Mouse (Mus musculus) lung, embryonic 15.5 days (tissue): Measurements from ENCODE around the gene Pqlc2. TPM values are rescaled to one million over a fixed set of nuclear protein-coding genes. Genes with fewer than 3 reads are reported as not detected.

Experiments used
- ATAC-seq: fragments of 200-750 bp; cut with Nextera tagmentation; 2 replicates; pipeline ENCODE4 v1.8.0; 2017; ENCODE audit warnings: moderate number of reproducible peaks, borderline replicate concordance; ENCODE audit not compliant: low FRiP score, low TSS enrichment; ENCODE audit errors: extremely low read depth
- H3K27ac ChIP-seq: fragments of 300-500 bp; sonication (generic); 2 replicates; pipeline ENCODE4 v1.5.1; 2015; ENCODE audit warnings: moderate library complexity, mild to moderate bottlenecking, inconsistent platforms
- H3K27me3 ChIP-seq: fragments of 300-500 bp; sonication (generic); 2 replicates; pipeline ENCODE4 v1.6.1; 2015; ENCODE audit warnings: inconsistent platforms
- H3K36me3 ChIP-seq: fragments of 300-500 bp; sonication (generic); 2 replicates; pipeline ENCODE4 v1.6.1; 2015; ENCODE audit warnings: inconsistent platforms
- H3K4me1 ChIP-seq: fragments of 300-500 bp; sonication (generic); 2 replicates; pipeline ENCODE4 v1.6.1; 2015; ENCODE audit warnings: inconsistent platforms
- H3K4me2 ChIP-seq: fragments of 300-500 bp; sonication (generic); 2 replicates; pipeline ENCODE4 v1.6.1; 2015; ENCODE audit warnings: inconsistent platforms, mild to moderate bottlenecking, moderate library complexity
- H3K4me3 ChIP-seq: fragments of 300-500 bp; sonication (generic); 2 replicates; pipeline ENCODE4 v1.5.1; 2015; ENCODE audit warnings: mild to moderate bottlenecking, inconsistent platforms
- H3K9ac ChIP-seq: fragments of 300-500 bp; sonication (generic); 2 replicates; pipeline ENCODE4 v1.6.1; 2015; ENCODE audit warnings: inconsistent platforms
- H3K9me3 ChIP-seq: fragments of 300-500 bp; sonication (generic); 2 replicates; pipeline ENCODE4 v1.6.1; 2016; ENCODE audit warnings: inconsistent platforms
- WGBS: fragments of 180-500 bp; shearing (Covaris S2); methylation state at CpG from one replicate; pipeline ENCODE4 v1.1.7; 2015; 5-methylcytosine and 5-hydroxymethylcytosine counted together
- polyA plus RNA-seq: library from polyadenylated mRNA; unstranded; fragments of >200 nt; fragmentation: Nextera tagmentation; extraction: Ambion mirVana; gene quantifications from 2 replicates; pipeline ENCODE4 v1.2.1, GENCODE M21; 2015

The Pqlc2 gene
- polyA plus RNA-seq, 1 experiment from 2014 or later = 12.0 TPM

DNA sequence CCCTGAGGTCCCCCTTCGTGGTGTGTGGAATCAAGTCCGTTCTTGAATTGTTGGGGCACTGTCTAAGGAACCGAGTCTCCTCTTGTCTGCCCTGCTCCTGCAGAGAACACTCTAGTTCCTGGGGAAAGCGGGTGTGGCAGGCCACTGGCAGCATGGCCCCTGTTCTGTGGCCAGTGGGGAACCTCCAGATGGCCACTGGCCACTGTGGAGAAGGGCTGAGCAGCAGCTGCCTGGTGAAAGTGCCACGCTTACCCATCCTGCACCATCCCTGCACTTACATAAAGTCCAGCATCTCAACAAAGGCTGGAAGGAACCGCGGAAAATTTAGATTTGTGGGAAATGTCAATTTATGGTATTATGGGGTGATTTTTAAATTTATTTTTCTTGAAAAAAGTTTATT, 34.1 kb downstream of the Pqlc2 start:
- Histone ChIP-seq H3K4me1 (no peaks in the 10 kb centered on the region), H3K4me2 (no peak overlapping the region), H3K36me3 (peaks cover 40% of the 10 kb centered on the region), H3K27ac (no peak overlapping the region), H3K9ac (no peak overlapping the region), H3K4me3 (no peak overlapping the region), H3K9me3 (no peaks in the 10 kb centered on the region), H3K27me3 (no peaks in the 10 kb centered on the region)
- 89% methylated on average over 7 of the region's 7 CpGs for WGBS
- no peak for ATAC-seq

DNA sequence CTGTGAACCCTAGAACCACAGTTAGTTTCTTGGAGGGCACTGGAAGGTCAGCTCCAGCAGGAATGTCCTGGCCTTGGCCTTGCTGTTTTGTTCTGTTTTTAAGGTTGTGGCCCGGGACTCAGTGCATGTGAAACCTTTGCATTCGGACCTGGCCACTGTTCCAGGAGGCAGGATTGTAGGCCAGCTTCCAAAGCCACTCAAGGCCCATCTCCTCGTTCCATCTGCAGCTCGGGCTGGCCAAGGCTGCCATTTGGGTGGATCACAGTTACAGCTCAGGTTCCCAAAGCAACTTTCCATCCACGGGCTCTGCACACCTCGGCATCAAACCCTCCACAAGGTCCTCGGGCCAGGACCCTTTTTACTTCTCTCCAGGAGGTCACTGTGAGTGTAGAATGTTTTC, 35.9 kb downstream of the Pqlc2 start:
- Histone ChIP-seq H3K9me3 (no peaks in the 10 kb centered on the region), H3K27ac (no peak overlapping the region), H3K4me3 (no peak overlapping the region), H3K27me3 (no peaks in the 10 kb centered on the region), H3K4me2 (no peak overlapping the region), H3K36me3 (peaks cover 24% of the 10 kb centered on the region; the same call in 1 of the 2 replicates), H3K4me1 (no peaks in the 10 kb centered on the region), H3K9ac (no peak overlapping the region)
- no peak for ATAC-seq
- 89% methylated on average over 7 of the region's 7 CpGs for WGBS

GRCm38 (mm10) chr4:139272951-139273680, 37.4 kb downstream of the Pqlc2 start:
- no peaks in the 10 kb centered on the region for H3K4me1 ChIP-seq
- H3K27me3 ChIP-seq = no peaks in the 10 kb centered on the region
- H3K4me3 ChIP-seq = no peak overlapping the region
- no peak overlapping the region for H3K9ac ChIP-seq
- no peaks in the 10 kb centered on the region for H3K9me3 ChIP-seq
- no peak for ATAC-seq
- 87% methylated on average over 10 of the region's 10 CpGs for whole genome bisulfite sequencing
- peaks cover 35% of the 10 kb centered on the region for H3K36me3 ChIP-seq
- no peak overlapping the region for H3K4me2 ChIP-seq
- no peak overlapping the region for H3K27ac ChIP-seq

- 82% methylated on average over 9 of the region's 9 CpGs for WGBS
- no peaks in the 10 kb centered on the region for H3K9me3 ChIP-seq
- no peaks in the 10 kb centered on the region for H3K4me1 ChIP-seq
- no peak overlapping the region for H3K9ac ChIP-seq
- peaks cover 48% of the 10 kb centered on the region for H3K36me3 ChIP-seq
- no peaks in the 10 kb centered on the region for H3K27me3 ChIP-seq
- no peak for ATAC-seq
- no peak overlapping the region for H3K4me3 ChIP-seq
- H3K4me2 ChIP-seq = no peak overlapping the region
- H3K27ac ChIP-seq = no peak overlapping the region
Observed at GRCm38 (mm10) chr4:139271562-139271961, 38.9 kb downstream of the Pqlc2 start.

GRCm38 (mm10) chr4:139270168-139270567, 40.3 kb downstream of the Pqlc2 start:
- WGBS = 98% methylated on average over 3 of the region's 3 CpGs
- no peak overlapping the region for H3K4me3 ChIP-seq
- H3K9me3 ChIP-seq = no peaks in the 10 kb centered on the region
- H3K4me1 ChIP-seq = no peaks in the 10 kb centered on the region
- H3K27ac ChIP-seq = no peak overlapping the region
- H3K36me3 ChIP-seq = peaks cover 52% of the 10 kb centered on the region
- H3K27me3 ChIP-seq = no peaks in the 10 kb centered on the region
- ATAC-seq = no peak
- H3K4me2 ChIP-seq = no peak overlapping the region
- H3K9ac ChIP-seq = no peak overlapping the region

GRCm38 (mm10) chr4:139268242-139268641, 42.3 kb downstream of the Pqlc2 start:
- H3K4me3 ChIP-seq = no peak overlapping the region

GRCm38 (mm10) chr4:139267335-139267734, 43.2 kb downstream of the Pqlc2 start:
- Histone ChIP-seq H3K4me3 (no peak overlapping the region), H3K9ac (no peak overlapping the region), H3K4me2 (no peak overlapping the region), H3K9me3 (no peaks in the 10 kb centered on the region), H3K27me3 (no peaks in the 10 kb centered on the region), H3K27ac (no peak overlapping the region), H3K36me3 (peaks cover 67% of the 10 kb centered on the region), H3K4me1 (no peaks in the 10 kb centered on the region)
- 78% methylated on average over 3 of the region's 3 CpGs for WGBS
- no peak for ATAC-seq

More at GRCm38 (mm10) chr4:139268242-139268641, 42.3 kb downstream of the Pqlc2 start:
- WGBS = 88% methylated on average over 1 of the region's 1 CpGs
- Histone ChIP-seq H3K9me3 (no peaks in the 10 kb centered on the region), H3K36me3 (peaks cover 58% of the 10 kb centered on the region), H3K4me2 (no peak overlapping the region), H3K27ac (no peak overlapping the region), H3K27me3 (no peaks in the 10 kb centered on the region), H3K9ac (no peak overlapping the region), H3K4me1 (no peaks in the 10 kb centered on the region)
- no peak for ATAC-seq

DNA sequence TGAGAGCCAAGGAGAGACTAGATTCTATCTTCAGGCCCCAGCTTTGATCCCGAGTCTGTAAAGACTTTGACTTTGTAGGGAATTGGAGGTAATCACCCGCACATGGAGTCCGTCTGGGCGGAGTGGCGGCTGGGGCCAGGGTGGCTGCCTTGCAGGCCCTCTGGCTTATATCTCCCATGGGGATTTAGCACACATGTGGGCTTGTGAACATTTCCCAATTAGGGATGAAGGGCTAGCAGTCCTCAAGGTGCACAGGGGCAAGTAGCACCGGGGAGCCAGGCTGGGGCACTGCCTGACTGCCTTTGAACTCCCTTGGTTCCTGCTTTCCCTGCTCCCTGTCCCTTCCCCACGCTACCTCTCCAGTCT, 44.0 kb downstream of the Pqlc2 start:
- no peaks in the 10 kb centered on the region for H3K27me3 ChIP-seq
- no peaks in the 10 kb centered on the region for H3K9me3 ChIP-seq
- 88% methylated on average over 7 of the region's 7 CpGs for WGBS
- peaks cover 74% of the 10 kb centered on the region for H3K36me3 ChIP-seq
- no peak overlapping the region for H3K9ac ChIP-seq
- H3K27ac ChIP-seq = no peak overlapping the region
- no peak for ATAC-seq
- H3K4me1 ChIP-seq = no peaks in the 10 kb centered on the region
- no peak overlapping the region for H3K4me2 ChIP-seq
- H3K4me3 ChIP-seq = no peak overlapping the region

DNA sequence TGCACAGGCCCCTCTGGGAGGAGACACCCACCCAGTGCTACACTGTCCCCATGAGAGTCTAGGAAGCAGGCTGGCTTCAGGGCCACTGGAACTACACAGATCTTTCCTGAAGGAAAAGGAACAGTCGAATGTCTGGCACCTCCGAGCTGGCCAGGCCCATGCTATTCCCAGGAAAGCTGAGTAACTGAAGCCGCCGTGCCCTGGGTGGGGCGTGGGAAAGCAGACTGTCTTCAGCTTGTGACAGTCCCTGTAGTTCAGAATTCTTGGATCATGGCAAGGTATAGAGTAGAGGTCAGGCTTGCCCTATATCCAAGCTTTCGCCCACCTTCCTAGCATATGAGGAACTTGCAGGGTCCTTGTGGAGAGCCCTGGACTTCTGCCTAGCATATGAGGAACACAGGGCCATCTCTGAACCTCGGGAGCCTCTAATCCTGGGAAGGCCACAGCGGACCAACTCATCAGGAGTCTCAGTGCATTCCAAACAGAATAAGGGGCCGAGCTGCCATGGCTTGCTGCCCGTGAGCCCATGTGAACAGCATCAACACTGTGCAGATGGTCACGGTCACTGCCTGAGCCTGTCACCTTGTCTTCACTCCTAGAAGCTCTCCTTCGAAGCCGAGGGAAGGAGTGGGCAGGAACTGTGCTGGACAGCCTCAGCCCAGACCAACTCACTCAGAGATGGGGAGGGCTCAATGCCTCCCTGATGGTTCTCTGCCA, 44.6 kb downstream of the Pqlc2 start:
- no peaks in the 10 kb centered on the region for H3K9me3 ChIP-seq
- WGBS = 86% methylated on average over 13 of the region's 13 CpGs
- no peaks in the 10 kb centered on the region for H3K27me3 ChIP-seq
- ATAC-seq = no peak
- no peak overlapping the region for H3K4me2 ChIP-seq
- H3K4me3 ChIP-seq = no peak overlapping the region
- H3K9ac ChIP-seq = no peak overlapping the region
- H3K27ac ChIP-seq = no peak overlapping the region
- H3K36me3 ChIP-seq = peaks cover 77% of the 10 kb centered on the region
- H3K4me1 ChIP-seq = no peaks in the 10 kb centered on the region

DNA sequence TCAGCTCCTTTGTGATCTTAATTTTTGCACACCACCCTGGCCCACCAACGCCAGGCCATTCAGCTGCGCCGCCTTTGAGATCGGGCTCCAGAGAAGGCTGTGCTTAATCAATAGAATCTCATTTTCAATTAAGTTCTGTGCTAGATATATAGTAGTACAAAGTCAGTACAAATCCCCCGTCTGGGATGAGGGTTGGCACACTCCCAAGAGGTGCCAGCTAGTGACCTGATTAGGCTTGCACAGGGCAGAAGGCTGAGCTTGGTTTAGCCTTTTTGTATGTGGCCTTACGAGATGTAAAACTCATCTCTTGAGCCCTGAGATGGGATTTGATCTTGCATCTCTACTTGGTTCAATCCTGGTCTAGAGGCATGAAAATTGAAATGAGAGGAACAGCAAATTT, 47.5 kb downstream of the Pqlc2 start:
- WGBS = 91% methylated on average over 6 of the region's 6 CpGs
- no peak for ATAC-seq
- peaks cover 75% of the 10 kb centered on the region for H3K36me3 ChIP-seq

DNA sequence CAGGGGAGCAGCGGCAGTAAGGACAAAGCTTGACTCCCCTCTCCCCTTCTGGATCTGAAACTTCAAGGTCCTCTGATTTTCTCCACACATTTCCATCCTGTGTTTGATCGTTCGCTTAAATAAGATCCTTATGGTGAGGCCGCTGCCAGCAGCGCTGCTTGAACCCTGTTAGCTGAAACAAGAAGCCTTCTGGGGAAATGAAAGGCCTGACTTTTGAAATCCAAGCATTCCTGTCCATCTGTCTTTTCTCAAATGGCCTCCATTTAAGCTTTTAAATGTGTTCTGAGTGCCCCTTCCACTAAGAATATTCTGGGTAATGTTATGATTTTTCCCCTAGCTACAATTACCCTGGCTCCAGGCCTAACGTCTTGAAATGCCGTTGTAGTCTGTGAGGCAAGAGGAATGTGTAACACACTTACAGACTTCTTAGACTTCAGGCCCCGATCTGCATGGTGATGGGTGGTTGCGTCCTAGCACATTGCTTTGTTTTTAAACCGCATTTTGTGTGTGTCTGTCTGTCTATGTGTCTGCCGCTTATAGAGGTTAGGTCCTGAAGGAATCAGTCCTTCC, 51.1 kb downstream of the Pqlc2 start:
- 68% methylated on average over 11 of the region's 11 CpGs for WGBS
- ATAC-seq = no peak
- no peak overlapping the region for H3K9ac ChIP-seq
- H3K4me2 ChIP-seq = no peak overlapping the region
- no peaks in the 10 kb centered on the region for H3K27me3 ChIP-seq
- peaks cover 34% of the 10 kb centered on the region for H3K4me1 ChIP-seq
- H3K27ac ChIP-seq = peak overlapping the region; percentile 90
- peaks cover 55% of the 10 kb centered on the region for H3K36me3 ChIP-seq
- H3K9me3 ChIP-seq = no peaks in the 10 kb centered on the region
- no peak overlapping the region for H3K4me3 ChIP-seq

More for the DNA sequence above, 47.5 kb downstream of the Pqlc2 start:
- Histone ChIP-seq H3K4me1 (peaks cover 11% of the 10 kb centered on the region), H3K4me2 (no peak overlapping the region), H3K4me3 (no peak overlapping the region), H3K9me3 (no peaks in the 10 kb centered on the region), H3K9ac (no peak overlapping the region), H3K27ac (no peak overlapping the region), H3K27me3 (no peaks in the 10 kb centered on the region)

- WGBS = 62% methylated on average over 6 of the region's 6 CpGs
- Histone ChIP-seq H3K9ac (no peak overlapping the region), H3K9me3 (no peaks in the 10 kb centered on the region), H3K4me1 (peaks cover 37% of the 10 kb centered on the region), H3K27ac (peak overlapping the region; percentile 90), H3K27me3 (no peaks in the 10 kb centered on the region), H3K4me3 (no peak overlapping the region), H3K4me2 (no peak overlapping the region), H3K36me3 (peaks cover 49% of the 10 kb centered on the region)
- no peak for ATAC-seq
Observed at GRCm38 (mm10) chr4:139258621-139259301, 51.7 kb downstream of the Pqlc2 start.
